Mouse (Mus musculus): ENCODE data around the gene Psmb2. TPM values are rescaled to one million over a fixed set of nuclear protein-coding genes. Genes with fewer than 3 reads are reported as not detected.
A peak's percentile ranks its signal among the peaks of the same experiment; 100 is the strongest.

Psmb2 gene
- total and polyA plus RNA-seq, 2 experiments = 99.1 to 192 TPM

GRCm38 (mm10) chr4:126732531-126733380, 55.3 kb downstream of the Psmb2 start:
- H3K27me3 ChIP-seq (ENCODE audit: control insufficient read depth, insufficient read depth, low read length) = peaks cover 33% of the 10 kb centered on the region
- peaks cover 4% of the 10 kb centered on the region for H3K4me1 ChIP-seq (ENCODE audit: control insufficient read depth, insufficient read depth, low read length)
- no peaks in the 10 kb centered on the region for H3K79me2 ChIP-seq (ENCODE audit: control insufficient read depth, insufficient read depth, low read length)
- H3K4me3 ChIP-seq (ENCODE audit: insufficient read depth, low read depth, low read length) = no peak overlapping the region
- WGBS = 6% methylated on average over 26 of the region's 26 CpGs
- no peaks in the 10 kb centered on the region for H3K36me3 ChIP-seq (ENCODE audit: control insufficient read depth, insufficient read depth, low read length)
- DNase-seq (ENCODE audit: extremely low read depth, low read depth, low spot score) = peak; percentile 74
- H3K9ac ChIP-seq (ENCODE audit: low read depth, low read length) = no peak overlapping the region
- no peak overlapping the region for H3K27ac ChIP-seq (replicated peaks; ENCODE audit: insufficient read depth, low read depth, low read length)
- TF ChIP-seq CTCF (IDR thresholded peaks at IDR 0.05; ENCODE audit: low read depth, low read length) (no peak), POLR2A (IDR thresholded peaks at IDR 0.05; ENCODE audit: extremely low read depth, insufficient read depth, low read length) (no peak)

GRCm38 (mm10) chr4:126734001-126734603, 56.7 kb downstream of the Psmb2 start:
- no peak for TF ChIP-seq CTCF (IDR thresholded peaks at IDR 0.05; ENCODE audit: low read depth, low read length)
- TF ChIP-seq POLR2A (IDR thresholded peaks at IDR 0.05; ENCODE audit: extremely low read depth, insufficient read depth, low read length) = no peak
- Histone ChIP-seq H3K27me3 (ENCODE audit: control insufficient read depth, insufficient read depth, low read length) (peaks cover 33% of the 10 kb centered on the region), H3K79me2 (ENCODE audit: control insufficient read depth, insufficient read depth, low read length) (no peaks in the 10 kb centered on the region), H3K9ac (ENCODE audit: low read depth, low read length) (no peak overlapping the region), H3K36me3 (ENCODE audit: control insufficient read depth, insufficient read depth, low read length) (no peaks in the 10 kb centered on the region), H3K4me1 (ENCODE audit: control insufficient read depth, insufficient read depth, low read length) (peaks cover 4% of the 10 kb centered on the region), H3K27ac (replicated peaks; ENCODE audit: insufficient read depth, low read depth, low read length) (no peak overlapping the region), H3K4me3 (ENCODE audit: insufficient read depth, low read depth, low read length) (no peak overlapping the region)
- DNase-seq (ENCODE audit: extremely low read depth, low read depth, low spot score) = no peak
- WGBS = 11% methylated on average over 16 of the region's 16 CpGs

GRCm38 (mm10) chr4:126734700-126735381, 57.4 kb downstream of the Psmb2 start:
- no peak for TF ChIP-seq POLR2A (IDR thresholded peaks at IDR 0.05; ENCODE audit: extremely low read depth, insufficient read depth, low read length)
- no peak for TF ChIP-seq CTCF (IDR thresholded peaks at IDR 0.05; ENCODE audit: low read depth, low read length)
- H3K79me2 ChIP-seq (ENCODE audit: control insufficient read depth, insufficient read depth, low read length) = no peaks in the 10 kb centered on the region
- peaks cover 4% of the 10 kb centered on the region for H3K4me1 ChIP-seq (ENCODE audit: control insufficient read depth, insufficient read depth, low read length)
- DNase-seq (ENCODE audit: extremely low read depth, low read depth, low spot score) = no peak
- H3K9ac ChIP-seq (ENCODE audit: low read depth, low read length) = no peak overlapping the region
- H3K36me3 ChIP-seq (ENCODE audit: control insufficient read depth, insufficient read depth, low read length) = no peaks in the 10 kb centered on the region
- peak overlapping the region; percentile 29; the same call in 1 of the 2 replicates for H3K4me3 ChIP-seq (ENCODE audit: insufficient read depth, low read depth, low read length)
- peaks cover 32% of the 10 kb centered on the region for H3K27me3 ChIP-seq (ENCODE audit: control insufficient read depth, insufficient read depth, low read length)
- WGBS = 6% methylated on average over 47 of the region's 51 CpGs
- no peak overlapping the region for H3K27ac ChIP-seq (replicated peaks; ENCODE audit: insufficient read depth, low read depth, low read length)

GRCm38 (mm10) chr4:126735382-126736000, 58.1 kb downstream of the Psmb2 start:
- peak overlapping the region; percentile 29; the same call in 1 of the 2 replicates for H3K4me3 ChIP-seq (ENCODE audit: insufficient read depth, low read depth, low read length)

GRCm38 (mm10) chr4:126736001-126736414, 58.6 kb downstream of the Psmb2 start, which contains the start of gene Tfap2e:
TSS of gene Tfap2e (minus strand) at chr4:126736240.
- Histone ChIP-seq H3K27me3 (ENCODE audit: control insufficient read depth, insufficient read depth, low read length) (peaks cover 29% of the 10 kb centered on the region), H3K36me3 (ENCODE audit: control insufficient read depth, insufficient read depth, low read length) (no peaks in the 10 kb centered on the region), H3K4me3 (ENCODE audit: insufficient read depth, low read depth, low read length) (peak within 1 kb of the TSS; percentile 29; the same call in 1 of the 2 replicates), H3K9ac (ENCODE audit: low read depth, low read length) (no peak within 1 kb of the TSS; the same call in 1 of the 2 replicates), H3K4me1 (ENCODE audit: control insufficient read depth, insufficient read depth, low read length) (peaks cover 4% of the 10 kb centered on the region), H3K79me2 (ENCODE audit: control insufficient read depth, insufficient read depth, low read length) (no peaks in the 10 kb centered on the region), H3K27ac (replicated peaks; ENCODE audit: insufficient read depth, low read depth, low read length) (no peak within 1 kb of the TSS)
- 3% methylated on average over 32 of the region's 32 CpGs for WGBS
- no peak for TF ChIP-seq CTCF (IDR thresholded peaks at IDR 0.05; ENCODE audit: low read depth, low read length)
- DNase-seq (ENCODE audit: extremely low read depth, low read depth, low spot score) = no peak

More at GRCm38 (mm10) chr4:126735382-126736000, 58.1 kb downstream of the Psmb2 start:
- peaks cover 4% of the 10 kb centered on the region for H3K4me1 ChIP-seq (ENCODE audit: control insufficient read depth, insufficient read depth, low read length)
- TF ChIP-seq CTCF (IDR thresholded peaks at IDR 0.05; ENCODE audit: low read depth, low read length) = no peak
- no peak for TF ChIP-seq POLR2A (IDR thresholded peaks at IDR 0.05; ENCODE audit: extremely low read depth, insufficient read depth, low read length)
- H3K9ac ChIP-seq (ENCODE audit: low read depth, low read length) = no peak overlapping the region; the same call in 1 of the 2 replicates
- 3% methylated on average over 48 of the region's 62 CpGs for WGBS
- no peak overlapping the region for H3K27ac ChIP-seq (replicated peaks; ENCODE audit: insufficient read depth, low read depth, low read length)
- H3K79me2 ChIP-seq (ENCODE audit: control insufficient read depth, insufficient read depth, low read length) = no peaks in the 10 kb centered on the region
- H3K27me3 ChIP-seq (ENCODE audit: control insufficient read depth, insufficient read depth, low read length) = peaks cover 29% of the 10 kb centered on the region
- H3K36me3 ChIP-seq (ENCODE audit: control insufficient read depth, insufficient read depth, low read length) = no peaks in the 10 kb centered on the region
- no peak for DNase-seq (ENCODE audit: extremely low read depth, low read depth, low spot score)
